Mouse (Mus musculus): ENCODE measurements around the gene Cldn17.

GRCm38 (mm10) chr16:88539841-88540487 lies 33.2 kb upstream of the Cldn17 start:
- TF ChIP-seq CHD2 (IDR thresholded peaks at IDR 0.05; ENCODE audit: low read depth, low read length) (no peak), ZC3H11A (IDR thresholded peaks at IDR 0.05; ENCODE audit: borderline replicate concordance, low read depth, low read length) (no peak), HCFC1 (IDR thresholded peaks at IDR 0.05; ENCODE audit: borderline replicate concordance, insufficient read depth, low read length) (no peak)
